Mouse (Mus musculus) bone marrow, adult 2 months (tissue): ENCODE data around the gene Slc7a5.

ENCODE experiments used
- CTCF ChIP-seq: fragments of 200-500 bp; IDR thresholded peaks from 2 replicates; pipeline ENCODE4 v1.5.1; 2011; ENCODE audit warnings: low read length, control low read depth; ENCODE audit not compliant: control insufficient read depth, insufficient read depth
- POLR2A ChIP-seq: fragments of 200-500 bp; IDR thresholded peaks from 2 replicates; pipeline ENCODE4 v1.6.1; 2011; ENCODE audit warnings: low read depth, mild to moderate bottlenecking, control low read depth, low read length, borderline replicate concordance; ENCODE audit not compliant: control insufficient read depth

DNA sequence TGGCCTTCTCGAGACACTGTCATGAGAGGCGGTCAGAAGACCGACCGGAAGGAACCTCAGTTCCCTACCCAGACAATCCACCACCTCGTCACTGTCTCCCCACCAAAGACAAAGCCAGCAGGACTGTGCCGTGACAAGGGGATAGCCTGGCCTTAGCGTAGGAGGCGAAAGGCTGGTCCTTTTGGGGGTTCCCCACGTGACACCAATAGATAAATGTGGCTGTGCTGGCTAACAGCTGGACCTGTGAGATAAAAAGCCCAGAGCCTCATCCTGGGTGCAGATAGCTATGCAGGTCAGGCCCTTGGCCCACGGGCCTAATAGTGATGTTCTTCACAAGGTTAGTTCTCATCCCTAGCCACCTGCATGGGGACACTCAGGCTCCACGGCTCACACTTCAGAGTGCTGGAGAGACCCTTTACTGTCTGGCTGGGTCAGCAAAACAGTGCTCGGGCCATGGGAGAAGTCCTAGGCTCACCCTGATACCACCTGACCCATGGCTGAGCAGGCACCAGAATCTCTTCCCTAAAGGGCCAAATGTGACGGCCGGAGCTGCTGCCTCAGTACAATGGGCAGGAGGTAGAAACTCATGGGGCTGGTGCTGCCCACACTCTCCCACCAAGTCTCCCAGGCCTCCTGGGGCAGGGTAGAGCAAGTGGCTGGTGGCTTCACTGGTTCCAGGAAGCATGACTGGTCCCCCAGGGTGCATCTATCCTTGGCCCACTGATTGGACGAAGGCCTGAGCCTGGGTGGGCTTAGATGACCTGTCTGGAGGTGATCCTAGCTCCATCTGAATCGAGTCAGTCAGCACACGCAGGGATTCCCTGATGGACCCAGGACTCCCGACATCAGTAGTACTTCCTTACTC is 8.1 kb downstream of the Slc7a5 start:
- TF ChIP-seq POLR2A (peak; percentile 56; the same call in 1 of the 2 replicates), CTCF (no peak)
